Mouse (Mus musculus) central nervous system, embryonic 14 days (tissue): ENCODE data around the gene Alyref2. TPM values are rescaled to one million over a fixed set of nuclear protein-coding genes. Genes with fewer than 3 reads are reported as not detected.

Experiments
- polyA plus RNA-seq: library from polyadenylated mRNA; depleted of rRNA; stranded (reverse); fragments of >200 nt; gene quantifications from 2 replicates; pipeline ENCODE4 v1.2.3, GENCODE M21; 2012; rRNA removed

Alyref2 gene
- 14.6 and 16.7 TPM in 2 replicates for polyA plus RNA-seq

DNA sequence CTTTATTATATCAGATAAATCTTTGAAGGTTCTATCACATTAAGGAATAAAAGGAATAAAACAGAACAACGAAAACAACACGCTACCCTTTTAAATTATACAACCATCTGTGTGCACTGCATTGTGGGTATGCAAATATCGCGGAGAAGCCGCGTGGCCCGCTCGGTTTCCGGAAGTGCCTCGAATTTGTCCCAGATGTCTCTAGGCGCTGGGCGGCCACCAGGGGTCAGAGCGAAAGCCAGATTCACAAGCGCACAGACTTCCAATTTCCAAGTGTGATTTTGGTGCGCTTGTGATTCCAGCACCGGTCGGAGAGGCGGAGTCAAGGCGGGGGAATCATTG is at the start of gene Alyref2:
TSS of gene Alyref2 (plus strand) at position 229 of the 342 bp plus-strand sequence.

DNA sequence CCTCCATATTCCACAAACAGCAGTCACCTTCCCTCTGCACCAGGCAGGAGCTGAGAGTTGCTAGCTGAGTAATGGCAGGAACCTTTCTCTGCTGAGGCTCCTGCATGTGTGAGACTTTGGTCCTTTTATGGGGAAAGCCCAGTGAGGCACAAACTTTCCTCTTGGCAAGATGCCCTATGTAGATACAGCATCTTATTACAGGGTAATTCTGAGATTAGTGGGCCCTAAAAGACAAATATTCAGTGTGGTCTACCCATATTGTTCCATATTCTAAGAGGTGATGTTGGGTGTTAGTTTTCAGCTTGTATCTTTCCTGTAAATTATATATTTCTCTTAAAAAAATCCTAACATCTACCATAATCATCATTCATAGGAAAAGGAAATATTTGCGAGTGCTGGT is 31.9 kb downstream of the Alyref2 start, which contains the start of gene Itln1:
TSS of gene Itln1 (minus strand) at position 101 of the 400 bp plus-strand sequence.

Other genes with a start within 250 kb of the Alyref2 start
- gene B4galt3, start 233.2 kb upstream of the Alyref2 start, polyA plus RNA-seq: 91.4 and 95.1 TPM in 2 replicates
- gene Ppox, start 222.3 kb upstream of the Alyref2 start, polyA plus RNA-seq: 97.8 and 102 TPM in 2 replicates
- 118 and 126 TPM in 2 replicates for gene Usp21, start 215.5 kb upstream of the Alyref2 start, polyA plus RNA-seq
- gene Ufc1, start 208.5 kb upstream of the Alyref2 start, polyA plus RNA-seq: 57.9 and 63.4 TPM in 2 replicates
- 67.0 and 67.4 TPM in 2 replicates for gene Dedd, start 174.3 kb upstream of the Alyref2 start, polyA plus RNA-seq
- gene Nit1, start 157.8 kb upstream of the Alyref2 start, polyA plus RNA-seq: 62.0 and 69.0 TPM in 2 replicates
- gene Pfdn2, start 157.8 kb upstream of the Alyref2 start, polyA plus RNA-seq: 121 TPM in 2 replicates
- 3.2 and 3.6 TPM in 2 replicates for gene Klhdc9, start 142.7 kb upstream of the Alyref2 start, polyA plus RNA-seq
- 1.1 and 3.1 TPM in 2 replicates for gene Nectin4, start 133.4 kb upstream of the Alyref2 start, polyA plus RNA-seq
- gene Arhgap30, start 114.5 kb upstream of the Alyref2 start, polyA plus RNA-seq: 0.92 and 1.1 TPM in 2 replicates
- gene Usf1, start 92.2 kb upstream of the Alyref2 start, polyA plus RNA-seq: 177 and 182 TPM in 2 replicates
- 4.9 and 5.7 TPM in 2 replicates for gene Tstd1, start 84.6 kb upstream of the Alyref2 start, polyA plus RNA-seq
- 4.1 and 7.2 TPM in 2 replicates for gene F11r, start 65.9 kb upstream of the Alyref2 start, polyA plus RNA-seq
- 0.06 TPM in 1 of 2 replicates, not detected in the other for gene Itln1, start 31.8 kb downstream of the Alyref2 start, polyA plus RNA-seq
- gene Cd244a, start 55.7 kb downstream of the Alyref2 start, polyA plus RNA-seq: 0.04 TPM in 1 of 2 replicates, not detected in the other
- gene Ly9, start 103.9 kb downstream of the Alyref2 start, polyA plus RNA-seq: 0.26 and 0.33 TPM in 2 replicates
- 0.07 and 0.19 TPM in 2 replicates for gene Slamf7, start 149.6 kb downstream of the Alyref2 start, polyA plus RNA-seq
- gene Cd48, start 178.5 kb downstream of the Alyref2 start, polyA plus RNA-seq: 0.90 and 1.3 TPM in 2 replicates